Mouse (Mus musculus) adrenal gland, adult 8-10 months (tissue): ENCODE data around the gene Gstm3. TPM values are rescaled to one million over a fixed set of nuclear protein-coding genes. Genes with fewer than 3 reads are reported as not detected.
"Not testable (repeated sequence)": the region's sequence is repeated elsewhere in the genome, so short reads cannot be mapped to it uniquely, and the experiment has no call there.

ENCODE experiments used
- DNase-seq: peaks from one replicate; pipeline ENCODE4 v3.0.0; 2022
- total RNA-seq, 4 experiments: library from RNA; stranded (reverse); gene quantifications; 2 replicates each; pipeline ENCODE4 v1.2.4; 2022

Gene Gstm3
- total RNA-seq, 4 experiments from 2014 or later = 0.20 to 0.30 TPM; not detected in 2

DNA sequence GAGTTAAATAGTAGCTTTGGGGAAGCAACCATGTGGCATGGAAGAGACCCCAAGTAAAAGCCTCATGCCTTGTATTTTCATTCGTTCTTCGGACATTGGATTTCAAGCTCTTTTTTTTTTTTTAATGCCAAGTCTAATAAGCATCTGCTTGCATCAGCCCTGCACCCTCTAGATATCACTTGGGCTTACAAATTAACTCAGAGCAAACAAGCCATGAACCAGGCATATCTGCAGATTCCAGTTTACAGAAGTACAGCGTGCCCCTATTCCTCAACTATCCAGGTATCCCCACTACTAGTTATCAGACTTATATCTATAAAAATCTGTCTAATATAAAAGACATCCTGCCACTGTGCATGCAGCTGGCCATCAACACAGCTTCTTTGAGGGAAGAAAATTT is 3.0 kb upstream of the Gstm3 start:
- no peak for DNase-seq

- not testable (repeated sequence) for DNase-seq
Measured at GRCm38 (mm10) chr3:107971101-107971500, 2.0 kb upstream of the Gstm3 start.

DNA sequence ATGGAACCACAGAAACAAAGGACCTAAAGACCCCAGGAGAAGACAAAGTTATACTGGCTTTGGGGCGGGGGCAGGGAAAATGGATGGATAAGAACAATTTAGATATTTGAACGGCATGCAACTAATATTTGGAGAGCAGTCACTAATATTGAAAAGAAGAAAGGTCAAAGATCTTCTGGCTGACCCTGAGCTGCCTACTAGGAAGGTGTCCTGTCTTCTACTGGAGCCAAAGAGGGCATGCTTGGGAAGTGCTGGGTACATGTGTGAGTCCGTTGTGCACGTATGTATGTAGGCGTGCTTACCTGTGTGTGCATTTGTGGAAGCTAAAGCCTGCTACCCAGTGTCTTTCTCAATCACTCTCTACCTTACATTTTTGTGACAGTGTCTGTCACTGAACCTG is 2.5 kb downstream of the Gstm3 start:
- no peak for DNase-seq

GRCm38 (mm10) chr3:107965592-107965991 is 3.5 kb downstream of the Gstm3 start:
- DNase-seq = no peak

DNA sequence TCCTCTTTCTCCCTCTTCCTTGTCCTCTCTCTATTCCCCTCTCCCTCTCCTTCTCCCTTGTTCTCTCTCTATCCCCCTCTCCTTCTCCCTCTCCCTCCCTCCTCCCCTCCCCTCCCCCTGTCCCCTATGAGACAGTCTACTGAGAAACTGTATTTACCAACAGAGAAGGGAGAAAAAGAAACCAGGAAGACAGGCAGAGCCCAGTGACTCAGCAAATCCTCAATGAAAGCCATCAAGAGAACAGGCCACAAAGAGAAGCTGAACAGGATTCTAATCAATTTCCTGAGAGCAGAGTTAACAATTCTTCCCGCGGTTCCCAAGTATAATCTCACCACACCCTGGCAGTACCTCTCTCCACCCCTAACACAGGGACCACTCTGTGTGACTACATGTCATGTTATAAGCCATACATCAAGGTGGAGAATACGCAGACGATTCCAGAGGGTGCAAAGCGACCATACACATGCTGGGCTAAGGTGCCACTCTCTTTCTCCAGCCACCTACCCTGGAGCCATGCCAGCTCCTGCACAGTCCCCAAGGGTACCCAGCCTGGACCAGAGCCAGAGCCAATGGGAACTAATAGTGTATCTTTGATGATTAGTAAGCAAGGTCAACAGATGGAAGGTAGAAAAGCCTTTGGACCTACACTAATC is 4.3 kb downstream of the Gstm3 start:
- no peak for DNase-seq

DNA sequence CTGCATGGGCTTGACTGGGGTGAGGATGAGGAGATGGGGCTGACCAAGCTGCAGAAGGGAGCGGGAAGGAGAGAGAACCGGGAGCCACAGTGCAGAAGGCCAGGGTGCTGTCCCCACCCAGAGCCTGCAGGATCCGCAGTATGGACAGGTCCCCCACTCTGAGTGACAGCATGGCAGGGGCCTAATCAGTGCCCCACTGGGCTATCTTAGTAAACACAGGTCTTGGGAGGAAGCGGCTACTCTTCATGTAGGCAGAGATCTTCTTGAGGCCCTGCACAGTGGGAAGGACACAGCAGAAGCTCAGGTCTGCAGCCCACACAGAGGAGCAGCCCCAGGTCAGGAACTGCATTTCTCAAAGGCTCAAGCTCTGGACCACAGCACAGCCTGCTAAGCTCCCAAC is 5.1 kb downstream of the Gstm3 start:
- no peak for DNase-seq

DNA sequence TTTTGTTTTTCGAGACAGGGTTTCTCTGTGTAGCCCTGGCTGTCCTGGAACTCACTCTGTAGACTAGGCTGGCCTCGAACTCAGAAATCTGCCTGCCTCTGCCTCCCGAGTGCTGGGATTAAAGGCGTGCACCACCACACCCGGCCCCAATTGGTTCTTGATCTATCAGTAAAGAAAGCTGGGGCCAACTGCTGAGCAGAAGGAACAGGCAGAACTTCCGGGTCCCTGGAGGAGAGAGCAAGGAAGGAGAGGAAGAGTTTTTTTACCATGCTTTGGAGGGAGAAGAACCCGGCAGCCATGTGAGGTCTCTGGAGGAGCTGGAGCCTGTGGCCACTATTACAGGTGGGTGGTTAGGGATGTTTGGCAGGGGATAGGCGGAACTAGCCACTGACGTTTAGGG is 13.8 kb downstream of the Gstm3 start:
- not testable (repeated sequence) for DNase-seq

- DNase-seq = peak; percentile 75
Measured at GRCm38 (mm10) chr3:107953906-107954305, 15.2 kb downstream of the Gstm3 start.

GRCm38 (mm10) chr3:107953328-107953755 is 15.7 kb downstream of the Gstm3 start:
- DNase-seq = peak; percentile 84

DNA sequence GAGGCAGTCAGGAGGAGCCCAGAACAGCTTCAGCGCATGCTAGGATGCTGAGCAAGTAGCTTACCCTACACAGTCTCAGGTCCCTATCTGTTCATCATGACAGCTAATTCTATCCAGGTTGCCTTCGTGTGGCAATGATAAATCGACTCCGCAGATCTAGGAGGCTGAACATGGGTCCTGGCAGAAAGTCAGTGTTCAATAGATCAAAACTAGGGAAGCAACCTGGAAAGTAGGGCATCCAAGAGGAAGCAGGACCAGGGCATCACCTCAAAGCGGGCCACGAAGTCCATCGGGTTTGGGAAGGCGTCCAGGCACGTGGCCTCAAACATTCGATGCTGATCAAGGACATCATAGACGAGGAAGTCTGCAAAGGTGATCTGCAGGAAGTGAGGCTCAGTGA is 18.6 kb downstream of the Gstm3 start:
- no peak for DNase-seq

DNA sequence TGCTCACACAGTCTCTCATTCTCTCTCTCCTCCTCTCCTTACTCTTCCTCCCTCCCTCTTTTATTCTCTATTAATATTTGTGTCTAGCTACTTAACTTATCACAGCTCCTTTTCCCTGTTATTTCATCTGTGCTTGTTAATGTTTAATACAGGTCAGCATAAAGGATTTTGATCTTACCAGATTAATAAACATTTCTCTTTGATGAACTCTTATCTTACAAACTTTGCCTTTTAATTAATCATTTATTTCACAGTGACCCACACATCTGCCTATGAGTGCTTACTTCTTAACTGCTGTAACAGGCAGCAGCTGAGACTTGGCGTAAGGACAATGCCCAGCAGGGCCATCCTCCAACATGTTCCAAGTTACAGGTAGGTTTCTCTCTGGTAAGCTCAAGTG is 19.6 kb downstream of the Gstm3 start:
- DNase-seq = not testable (repeated sequence)

GRCm38 (mm10) chr3:107945729-107946128 is 23.4 kb downstream of the Gstm3 start:
- no peak for DNase-seq

- no peak for DNase-seq
Measured at GRCm38 (mm10) chr3:107943239-107943990, 25.7 kb downstream of the Gstm3 start, which contains the start of gene Gstm6. Gene Gstm6, minus strand, starts transcription at chr3:107943749.

GRCm38 (mm10) chr3:107941261-107941660 is 27.8 kb downstream of the Gstm3 start:
- DNase-seq = no peak

- no peak for DNase-seq
Measured at GRCm38 (mm10) chr3:107940524-107940923, 28.6 kb downstream of the Gstm3 start.

GRCm38 (mm10) chr3:107939830-107940229 is 29.3 kb downstream of the Gstm3 start:
- no peak for DNase-seq

DNA sequence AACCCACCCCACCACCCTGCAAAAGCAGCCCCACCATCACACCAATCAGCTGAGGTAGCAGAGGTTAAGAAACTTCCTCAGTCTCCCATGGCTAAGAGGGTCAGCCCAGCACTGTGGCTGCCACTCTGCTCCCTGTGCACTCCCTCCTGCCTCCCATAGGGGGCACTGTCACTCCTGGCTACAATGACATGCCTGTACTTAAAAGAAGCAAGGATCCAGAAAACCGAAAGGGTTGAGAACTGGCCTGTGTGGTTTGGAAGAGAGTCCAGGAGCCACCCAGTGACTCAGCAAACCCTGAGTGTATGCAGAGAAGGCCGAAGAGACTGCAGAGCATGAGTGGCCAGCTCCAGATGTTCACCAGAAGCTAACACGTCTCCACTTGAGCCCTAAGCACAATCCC is 29.7 kb downstream of the Gstm3 start:
- peak; percentile 80 for DNase-seq

DNA sequence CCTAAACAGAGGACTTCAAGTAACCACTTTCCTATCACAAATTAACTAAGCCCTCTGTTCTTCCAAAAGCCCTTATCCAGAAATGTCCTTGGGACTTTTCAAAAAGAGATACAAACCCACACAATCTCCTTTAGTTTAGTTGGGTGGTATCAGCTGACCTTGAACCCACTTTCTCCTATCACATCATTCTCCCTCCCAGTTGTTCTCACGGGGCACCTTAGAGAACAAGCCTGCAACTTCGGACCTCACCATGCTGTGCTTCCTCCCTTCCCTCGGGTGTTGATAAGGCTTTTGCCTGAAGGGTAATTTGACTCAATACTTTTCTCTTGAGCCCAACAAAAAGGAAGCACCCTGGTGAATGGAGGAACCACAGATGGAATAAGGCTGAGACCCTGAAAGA is 33.2 kb downstream of the Gstm3 start:
- DNase-seq = no peak

GRCm38 (mm10) chr3:107935268-107935667 is 33.8 kb downstream of the Gstm3 start:
- no peak for DNase-seq

DNA sequence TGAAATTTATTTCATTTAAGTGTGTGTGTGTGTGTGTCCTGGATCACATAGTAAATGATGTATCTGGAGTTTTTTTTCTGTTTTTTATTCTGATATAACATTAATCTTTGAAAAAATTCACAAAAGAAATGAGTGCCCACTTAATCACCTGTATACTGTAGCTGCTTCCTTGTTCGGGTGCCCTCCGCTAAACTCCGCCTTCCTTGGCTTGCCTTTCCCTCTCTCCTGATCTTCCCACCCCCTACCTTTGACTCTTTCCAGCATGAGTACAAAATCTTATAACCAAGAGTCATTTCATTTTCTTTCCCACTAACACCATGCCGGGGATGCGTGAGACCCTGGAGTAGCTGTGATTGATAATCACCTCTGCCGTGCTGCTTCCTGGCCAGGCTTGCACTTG is 37.0 kb downstream of the Gstm3 start:
- DNase-seq = no peak

- DNase-seq = peak; percentile 99
Measured at GRCm38 (mm10) chr3:107931670-107932069, 37.4 kb downstream of the Gstm3 start, which contains the start of gene Gstm7. Gene Gstm7, minus strand, starts transcription at chr3:107931817.

DNA sequence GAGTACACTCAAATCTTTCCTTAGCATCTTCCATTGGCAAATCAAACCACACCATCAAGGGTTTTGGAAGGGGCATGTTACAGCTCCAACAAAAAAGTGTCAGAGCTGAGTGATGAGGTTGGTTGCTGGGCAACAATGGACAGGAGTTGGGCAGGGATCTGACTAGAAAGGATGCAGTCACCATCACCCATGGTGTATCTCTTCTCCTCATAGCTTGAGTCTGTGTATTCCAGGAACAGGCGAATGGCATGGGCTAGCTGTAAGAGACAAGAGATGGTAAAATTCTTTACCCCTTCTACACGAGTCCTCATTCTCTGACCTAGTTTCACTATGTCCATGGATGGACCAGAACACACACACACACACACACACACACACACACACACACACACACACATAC is 37.9 kb downstream of the Gstm3 start:
- DNase-seq = no peak

DNA sequence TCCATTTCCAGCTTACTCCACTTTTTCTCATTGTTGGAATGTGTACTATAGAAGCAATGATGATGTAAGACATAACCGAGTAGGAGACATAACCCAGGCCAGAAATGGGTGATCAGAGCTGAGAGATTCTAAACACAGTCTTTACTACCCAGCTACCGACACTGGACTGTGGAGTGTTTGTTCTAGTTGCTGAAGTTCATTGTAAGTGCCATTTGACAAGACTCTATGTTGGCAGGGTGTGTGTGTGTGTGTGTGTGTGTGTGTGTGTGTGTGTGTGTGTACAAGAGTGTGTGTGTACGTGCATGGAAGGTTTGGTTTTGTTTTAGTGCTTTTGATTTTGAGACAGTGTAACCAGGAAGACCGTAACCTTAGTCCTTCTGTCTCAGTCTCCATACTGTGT is 39.4 kb downstream of the Gstm3 start:
- no peak for DNase-seq

- DNase-seq = no peak
Measured at GRCm38 (mm10) chr3:107929243-107929642, 39.8 kb downstream of the Gstm3 start.
